Mouse (Mus musculus) bone marrow macrophage, adult 2 months (primary cell): Measurements from ENCODE around the gene Ap3b1.

Experiments
- CTCF ChIP-seq: IDR thresholded peaks from 2 replicates; pipeline ENCODE4 v1.5.1; 2012; ENCODE audit warnings: low read depth, mild to moderate bottlenecking, low read length, moderate library complexity
- POLR2A ChIP-seq: IDR thresholded peaks from 2 replicates; pipeline ENCODE4 v1.6.1; 2012; ENCODE audit warnings: mild to moderate bottlenecking, low read depth, low read length, borderline replicate concordance

GRCm38 (mm10) chr13:94497521-94497920 is 138.8 kb downstream of the Ap3b1 start:
- no peak for TF ChIP-seq CTCF
- no peak for TF ChIP-seq POLR2A
